Mouse (Mus musculus) layer of hippocampus, postnatal 10 days (tissue): ENCODE results near the gene Sun3. TPM values are rescaled to one million over a fixed set of nuclear protein-coding genes. Genes with fewer than 3 reads are reported as not detected.

Source experiments
- DNase-seq, 2 experiments: peaks; one replicate each; pipeline ENCODE4 v3.0.0; 2021; ENCODE audit warnings: low spot score in 2 of 2
- total RNA-seq, 2 experiments: library from RNA; stranded (reverse); gene quantifications; 2 replicates each; pipeline ENCODE4 v1.2.3; 2021

Sun3 gene
- total RNA-seq, 2 experiments from 2014 or later = 0.59 TPM; not detected in 1

DNA sequence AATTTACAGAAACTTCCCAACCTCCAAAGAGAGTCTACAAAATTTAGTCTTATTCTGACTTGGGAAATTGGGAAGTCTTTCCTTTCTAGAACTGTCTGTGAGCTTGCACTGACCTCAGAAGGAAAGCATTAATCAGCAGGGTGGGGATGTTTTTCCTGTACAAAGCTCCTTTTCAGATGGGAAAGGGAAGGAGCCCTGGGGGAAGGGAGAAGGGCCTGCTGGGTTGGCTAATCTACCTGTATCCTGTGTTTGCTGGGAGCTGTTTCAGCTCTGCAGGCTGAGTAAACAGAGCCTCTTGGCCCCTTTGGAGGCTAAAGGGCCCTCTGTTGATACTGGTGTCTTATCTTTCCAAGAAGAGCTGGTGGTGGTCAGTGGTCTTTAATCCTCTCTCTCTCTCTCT, 62.7 kb downstream of the Sun3 start:
- DNase-seq = no peak

DNA sequence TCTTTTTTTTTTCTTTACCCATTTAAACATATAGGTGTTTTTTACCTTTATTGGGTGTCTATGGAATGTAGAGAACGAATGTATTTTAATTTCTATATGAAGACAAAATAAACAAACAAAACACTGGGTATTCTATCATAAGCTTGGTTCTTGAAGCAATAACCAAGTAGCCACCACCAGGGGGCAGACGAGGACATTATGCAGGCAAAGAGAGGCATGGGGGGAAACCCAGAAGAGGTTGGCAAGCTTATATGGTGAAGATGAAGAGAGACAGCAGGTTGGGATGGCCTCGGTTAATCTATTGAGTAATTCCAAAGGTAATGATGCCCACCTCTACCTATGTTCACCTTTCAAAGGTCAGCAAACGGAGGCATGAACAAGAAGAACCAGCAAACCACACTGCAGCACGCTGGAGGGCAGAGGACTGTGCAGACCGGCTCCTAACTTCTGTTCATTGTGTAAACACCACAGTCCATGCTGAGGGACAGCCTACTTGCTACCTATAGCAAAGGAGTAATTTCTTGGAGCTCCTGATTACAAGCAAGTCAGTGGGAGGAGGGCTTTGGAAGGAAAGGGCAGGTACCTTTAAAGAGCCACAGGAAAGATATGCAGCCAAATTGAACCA, 65.4 kb downstream of the Sun3 start:
- DNase-seq = peak; percentile 73 to 79

DNA sequence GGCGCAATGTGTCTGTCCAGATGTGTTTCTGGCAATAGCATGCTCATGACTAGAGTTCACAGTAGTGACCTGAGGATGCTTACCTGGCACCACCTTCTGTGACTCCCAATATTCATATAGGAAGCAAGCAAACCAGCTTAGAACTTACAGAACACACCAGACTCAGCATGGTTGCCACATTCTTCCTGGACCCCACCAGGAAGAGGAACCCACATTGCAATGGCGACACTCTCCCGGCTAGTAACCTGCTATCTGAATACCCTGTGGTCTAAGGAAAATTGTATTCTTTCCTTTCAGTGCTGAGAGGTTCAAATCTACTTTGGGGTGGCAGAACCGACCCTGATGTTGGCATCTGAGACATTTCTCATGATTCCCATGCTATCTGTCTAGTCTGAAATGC, 70.6 kb downstream of the Sun3 start:
- no peak for DNase-seq

DNA sequence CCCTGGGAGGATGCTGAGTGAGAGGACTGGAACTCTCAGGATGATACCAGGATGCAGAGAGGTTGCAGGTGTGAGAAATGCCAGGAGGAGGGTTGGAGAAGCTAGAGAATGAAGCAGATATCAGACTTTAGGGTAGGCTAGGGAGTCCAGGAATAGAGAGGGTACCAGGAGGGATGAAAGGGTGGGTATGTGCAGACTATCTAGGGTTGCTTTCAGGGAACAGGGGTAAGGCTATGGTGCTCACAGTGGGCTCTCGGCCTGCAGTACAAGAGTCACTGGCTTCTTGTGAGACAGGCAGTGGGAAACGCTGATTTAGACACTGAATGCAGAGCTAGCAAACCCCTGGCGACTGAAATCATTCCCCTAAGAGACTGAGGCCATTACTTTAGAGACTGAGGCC, 75.6 kb downstream of the Sun3 start, which contains the start of gene Pkd1l1:
Gene Pkd1l1, minus strand, starts transcription at position 101 of the 400 bp plus-strand sequence.
- no peak for DNase-seq

DNA sequence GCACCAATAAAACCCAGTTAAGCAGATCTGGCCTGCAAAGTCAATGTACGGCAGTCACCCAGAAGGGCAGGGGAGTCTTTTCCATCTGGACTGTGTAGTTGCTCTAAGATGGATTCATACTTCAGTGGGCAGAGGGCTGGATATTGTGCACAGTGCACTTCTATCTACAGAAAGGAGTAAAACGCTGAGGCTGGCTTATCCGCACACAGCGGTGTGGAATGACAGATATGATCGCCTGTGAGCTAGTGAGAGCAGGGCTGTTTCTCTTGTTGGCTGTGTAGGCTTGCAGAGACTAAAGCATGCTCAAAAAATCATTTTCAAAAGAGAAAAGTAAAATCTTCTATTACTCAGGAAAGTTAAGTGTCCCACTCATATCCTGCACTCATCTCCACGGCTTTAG, 76.7 kb downstream of the Sun3 start:
- DNase-seq = no peak

DNA sequence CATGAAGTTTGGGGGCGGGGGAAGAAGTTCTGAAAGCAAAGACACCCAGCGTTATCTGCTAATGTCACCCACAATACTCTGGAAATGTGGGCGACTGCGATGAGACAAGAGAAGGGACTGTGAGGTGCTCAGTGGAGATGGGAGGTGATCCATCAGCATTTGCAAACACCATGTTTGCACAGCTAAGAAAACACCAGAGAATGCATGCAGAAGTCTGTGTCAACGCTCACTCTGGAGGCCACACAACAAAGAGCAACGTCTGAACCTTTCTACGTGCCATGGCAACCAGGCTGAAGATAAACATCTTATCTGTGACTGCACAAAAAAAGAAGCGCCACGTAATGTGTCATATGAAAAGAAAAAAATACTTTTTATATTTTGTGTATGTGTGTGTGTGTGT, 78.3 kb downstream of the Sun3 start:
- DNase-seq = no peak

DNA sequence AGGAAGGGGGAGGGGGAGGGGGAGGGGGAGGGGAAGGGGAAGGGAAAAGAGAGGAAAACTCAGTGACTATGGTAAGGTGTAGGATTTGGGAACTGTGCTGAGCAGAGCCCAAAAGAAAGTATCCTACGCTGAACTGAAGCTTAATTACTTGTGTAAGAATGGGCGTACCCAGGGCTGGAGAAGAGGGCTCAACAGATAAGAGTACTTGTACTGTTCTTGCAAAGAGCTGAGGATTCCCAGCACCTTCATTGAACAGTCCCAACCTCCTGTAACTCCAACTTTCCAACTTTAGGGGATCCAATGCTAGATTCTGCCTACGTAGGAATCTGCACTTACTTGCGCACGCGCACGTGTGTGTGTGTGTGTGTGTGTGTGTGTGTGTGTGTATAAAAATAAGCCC, 80.7 kb downstream of the Sun3 start:
- no peak for DNase-seq

Other genes with a start within 250 kb of the Sun3 start
- under 1 TPM; 0.05 to 0.16 TPM for gene Pkd1l1, start 75.7 kb downstream of the Sun3 start, total RNA-seq
- 10 to 100 TPM; 12.4 to 13.2 TPM for gene Hus1, start 37.8 kb downstream of the Sun3 start, total RNA-seq
- gene Gm11992, start 397 bp downstream of the Sun3 start, total RNA-seq = 1 to 10 TPM; 1.4 to 1.8 TPM
- 1 to 10 TPM; 2.2 to 2.3 TPM for gene Upp1, start 69.1 kb upstream of the Sun3 start, total RNA-seq
- under 1 TPM; 0.09 TPM for gene Abca13, start 143.0 kb upstream of the Sun3 start, total RNA-seq